Mouse (Mus musculus) embryonic facial prominence, embryonic 12.5 days (tissue): ENCODE results near the gene Arhgef9. TPM values are rescaled to one million over a fixed set of nuclear protein-coding genes. Genes with fewer than 3 reads are reported as not detected.

ENCODE experiments used
- ATAC-seq: fragments of 200-750 bp; cut with Nextera tagmentation; 2 replicates; pipeline ENCODE4 v1.8.0; 2017; ENCODE audit not compliant: insufficient number of reproducible peaks, insufficient read depth, low FRiP score, low TSS enrichment
- H3K27ac ChIP-seq: fragments of 300-500 bp; sonication (generic); 2 replicates; pipeline ENCODE4 v1.5.1; 2016; ENCODE audit warnings: mild to moderate bottlenecking
- H3K27me3 ChIP-seq: fragments of 300-500 bp; sonication (generic); 2 replicates; pipeline ENCODE4 v1.6.1; 2016; ENCODE audit warnings: mild to moderate bottlenecking, moderate library complexity
- H3K36me3 ChIP-seq: fragments of 300-500 bp; sonication (generic); 2 replicates; pipeline ENCODE4 v1.6.1; 2016; ENCODE audit warnings: mild to moderate bottlenecking
- H3K4me1 ChIP-seq: fragments of 300-500 bp; sonication (generic); 2 replicates; pipeline ENCODE4 v1.6.1; 2016
- H3K4me2 ChIP-seq: fragments of 300-500 bp; sonication (generic); replicated peaks from 2 replicates; pipeline ENCODE4 v1.6.1; 2016; ENCODE audit warnings: mild to moderate bottlenecking, moderate library complexity
- H3K4me3 ChIP-seq: fragments of 300-500 bp; sonication (generic); 2 replicates; pipeline ENCODE4 v1.5.1; 2016; ENCODE audit warnings: mild to moderate bottlenecking
- H3K9ac ChIP-seq: fragments of 300-500 bp; sonication (generic); 2 replicates; pipeline ENCODE4 v1.6.1; 2016; ENCODE audit warnings: mild to moderate bottlenecking, moderate library complexity
- H3K9me3 ChIP-seq: fragments of 300-500 bp; sonication (generic); 2 replicates; pipeline ENCODE4 v1.6.1; 2016; ENCODE audit warnings: mild to moderate bottlenecking, moderate library complexity
- WGBS: fragments of 180-500 bp; shearing (Covaris S2); methylation state at CpG from one replicate; pipeline ENCODE4 v1.1.7; 2016; 5-methylcytosine and 5-hydroxymethylcytosine counted together
- polyA plus RNA-seq: library from polyadenylated mRNA; unstranded; fragments of >200 nt; fragmentation: Nextera tagmentation; extraction: Ambion mirVana; gene quantifications from 2 replicates; pipeline ENCODE4 v1.2.1, GENCODE M21; 2016

The Arhgef9 gene
- polyA plus RNA-seq, 1 experiment from 2014 or later: 26.5 TPM

- ATAC-seq: no peak
- H3K36me3 ChIP-seq: no peaks in the 10 kb centered on the region
- H3K9me3 ChIP-seq: no peaks in the 10 kb centered on the region
- H3K9ac ChIP-seq: no peak overlapping the region
- WGBS: 86% methylated on average over 1 of the region's 1 CpGs
- no peak overlapping the region for H3K4me3 ChIP-seq
- H3K4me2 ChIP-seq: no peak overlapping the region
- no peaks in the 10 kb centered on the region for H3K4me1 ChIP-seq
- H3K27ac ChIP-seq: no peak overlapping the region
- H3K27me3 ChIP-seq: no peaks in the 10 kb centered on the region
Observed at GRCm38 (mm10) chrX:95132996-95133395, 63.7 kb downstream of the Arhgef9 start.

- 94% methylated on average over 1 of the region's 1 CpGs for WGBS
Observed at GRCm38 (mm10) chrX:95131783-95132182, 64.9 kb downstream of the Arhgef9 start.

GRCm38 (mm10) chrX:95123462-95123861, 73.2 kb downstream of the Arhgef9 start:
- 55% methylated on average over 6 of the region's 6 CpGs for WGBS
- Histone ChIP-seq H3K27ac (no peak overlapping the region), H3K4me2 (no peak overlapping the region), H3K4me3 (no peak overlapping the region), H3K36me3 (no peaks in the 10 kb centered on the region), H3K9ac (no peak overlapping the region), H3K4me1 (no peaks in the 10 kb centered on the region), H3K27me3 (no peaks in the 10 kb centered on the region), H3K9me3 (no peaks in the 10 kb centered on the region)
- ATAC-seq: no peak

More at GRCm38 (mm10) chrX:95131783-95132182, 64.9 kb downstream of the Arhgef9 start:
- Histone ChIP-seq H3K4me1 (no peaks in the 10 kb centered on the region), H3K4me2 (no peak overlapping the region), H3K9ac (no peak overlapping the region), H3K36me3 (no peaks in the 10 kb centered on the region), H3K27ac (no peak overlapping the region), H3K4me3 (no peak overlapping the region), H3K27me3 (no peaks in the 10 kb centered on the region), H3K9me3 (no peaks in the 10 kb centered on the region)
- ATAC-seq: no peak

GRCm38 (mm10) chrX:95104361-95104760, 92.3 kb downstream of the Arhgef9 start:
- Histone ChIP-seq H3K4me1 (no peaks in the 10 kb centered on the region), H3K4me2 (no peak overlapping the region), H3K36me3 (no peaks in the 10 kb centered on the region), H3K27me3 (no peaks in the 10 kb centered on the region), H3K27ac (no peak overlapping the region), H3K4me3 (no peak overlapping the region), H3K9me3 (no peaks in the 10 kb centered on the region), H3K9ac (no peak overlapping the region)
- WGBS: 72% methylated on average over 3 of the region's 3 CpGs
- no peak for ATAC-seq

GRCm38 (mm10) chrX:95087674-95088073, 109.0 kb downstream of the Arhgef9 start:
- H3K9me3 ChIP-seq: no peaks in the 10 kb centered on the region
- no peaks in the 10 kb centered on the region for H3K36me3 ChIP-seq
- WGBS: 63% methylated on average over 4 of the region's 4 CpGs
- no peak overlapping the region for H3K27ac ChIP-seq
- no peaks in the 10 kb centered on the region for H3K27me3 ChIP-seq
- H3K4me3 ChIP-seq: no peak overlapping the region
- ATAC-seq: no peak
- H3K4me1 ChIP-seq: no peaks in the 10 kb centered on the region
- no peak overlapping the region for H3K9ac ChIP-seq
- H3K4me2 ChIP-seq: no peak overlapping the region

- no peak overlapping the region for H3K9ac ChIP-seq
- no peaks in the 10 kb centered on the region for H3K4me1 ChIP-seq
- no peak for ATAC-seq
- no peak overlapping the region for H3K27ac ChIP-seq
- no peaks in the 10 kb centered on the region for H3K27me3 ChIP-seq
- no peak overlapping the region for H3K4me2 ChIP-seq
- no peaks in the 10 kb centered on the region for H3K9me3 ChIP-seq
- WGBS: 83% methylated on average over 9 of the region's 9 CpGs
- H3K4me3 ChIP-seq: no peak overlapping the region
- H3K36me3 ChIP-seq: no peaks in the 10 kb centered on the region
Observed at GRCm38 (mm10) chrX:95077013-95077699, 119.5 kb downstream of the Arhgef9 start.

- no peaks in the 10 kb centered on the region for H3K9me3 ChIP-seq
- H3K27me3 ChIP-seq: peaks cover 4% of the 10 kb centered on the region; the same call in 1 of the 2 replicates
- no peak overlapping the region for H3K27ac ChIP-seq
- H3K9ac ChIP-seq: no peak overlapping the region
- ATAC-seq: no peak
- H3K4me2 ChIP-seq: no peak overlapping the region
- H3K4me1 ChIP-seq: no peaks in the 10 kb centered on the region
- H3K4me3 ChIP-seq: no peak overlapping the region
- no peaks in the 10 kb centered on the region for H3K36me3 ChIP-seq
- 78% methylated on average over 5 of the region's 5 CpGs for WGBS
Observed at GRCm38 (mm10) chrX:95027907-95028306, 168.7 kb downstream of the Arhgef9 start.

GRCm38 (mm10) chrX:95026361-95026892, 170.2 kb downstream of the Arhgef9 start, which contains the start of gene Spin4:
Gene Spin4, minus strand, starts transcription at chrX:95026682.
- no peaks in the 10 kb centered on the region for H3K9me3 ChIP-seq
- ATAC-seq: peak; percentile 98
- peak within 1 kb of the TSS; percentile 54 for H3K9ac ChIP-seq
- peak within 1 kb of the TSS; percentile 54 for H3K4me2 ChIP-seq
- H3K27ac ChIP-seq: peak within 1 kb of the TSS; percentile 96
- 17% methylated on average over 28 of the region's 30 CpGs for WGBS
- peaks cover 4% of the 10 kb centered on the region; the same call in 1 of the 2 replicates for H3K27me3 ChIP-seq
- peak within 1 kb of the TSS; percentile 47 for H3K4me3 ChIP-seq
- no peaks in the 10 kb centered on the region for H3K4me1 ChIP-seq
- H3K36me3 ChIP-seq: no peaks in the 10 kb centered on the region

GRCm38 (mm10) chrX:95025779-95026360, 170.8 kb downstream of the Arhgef9 start:
- Histone ChIP-seq H3K27ac (peak overlapping the region; percentile 96), H3K36me3 (no peaks in the 10 kb centered on the region), H3K27me3 (peaks cover 4% of the 10 kb centered on the region; the same call in 1 of the 2 replicates), H3K4me3 (peak overlapping the region; percentile 47), H3K9me3 (no peaks in the 10 kb centered on the region), H3K9ac (peak overlapping the region; percentile 54), H3K4me2 (peak overlapping the region; percentile 54), H3K4me1 (no peaks in the 10 kb centered on the region)
- ATAC-seq: no peak
- 29% methylated on average over 23 of the region's 23 CpGs for WGBS

GRCm38 (mm10) chrX:95012033-95012432, 184.6 kb downstream of the Arhgef9 start:
- Histone ChIP-seq H3K9ac (no peak overlapping the region), H3K36me3 (no peaks in the 10 kb centered on the region), H3K27me3 (no peaks in the 10 kb centered on the region), H3K4me2 (no peak overlapping the region), H3K9me3 (no peaks in the 10 kb centered on the region), H3K4me3 (no peak overlapping the region), H3K27ac (no peak overlapping the region), H3K4me1 (no peaks in the 10 kb centered on the region)
- WGBS: 31% methylated on average over 4 of the region's 4 CpGs
- ATAC-seq: no peak
